Mouse (Mus musculus) hematopoietic stem cell, adult 5-6 weeks (primary cell): ENCODE data around the gene Card19. TPM values are rescaled to one million over a fixed set of nuclear protein-coding genes. Genes with fewer than 3 reads are reported as not detected.

Experiments
- ATAC-seq, 2 experiments: fragments of 125-278 bp in 1 of 2; replicated peaks in 1 of 2; 2 replicates each; pipeline ENCODE4 v1.8.0; 2016 to 2017; ENCODE audit warnings: inconsistent platforms in 2 of 2, mild to moderate bottlenecking in 2 of 2, moderate number of reproducible peaks in 2 of 2, low read depth in 1 of 2, moderate TSS enrichment in 1 of 2; ENCODE audit not compliant: low FRiP score in 2 of 2, poor library complexity in 2 of 2, severe bottlenecking in 2 of 2, insufficient read depth in 1 of 2, low TSS enrichment in 1 of 2
- total RNA-seq: library from RNA; stranded (forward); fragments of 172-1452, 232-1000 nt; gene quantifications from 2 replicates; pipeline ENCODE4 v1.2.3, GENCODE M21; 2017

The Card19 gene
- total RNA-seq, 1 experiment from 2014 or later, result 94.3 TPM

DNA sequence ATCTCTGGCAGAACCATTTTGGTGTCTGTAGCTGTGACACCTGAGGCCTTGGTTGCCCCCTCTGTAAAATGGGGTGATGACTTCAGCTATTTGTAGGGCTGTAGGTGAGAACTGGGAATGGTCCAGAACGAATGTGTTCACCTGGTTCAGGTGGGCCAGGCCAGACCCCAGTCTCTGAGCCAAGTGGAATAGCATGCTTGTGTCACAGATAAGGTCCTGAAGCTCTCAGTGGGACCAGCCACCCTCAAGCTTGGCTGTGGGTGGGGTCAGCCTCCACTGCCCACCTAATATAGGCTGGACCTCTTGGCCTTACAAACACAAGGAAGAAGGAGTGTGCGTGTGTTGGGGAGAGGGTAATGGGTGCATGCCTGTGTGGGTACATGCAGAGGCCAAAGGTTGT lies 9.5 kb downstream of the Card19 start:
- ATAC-seq, result no peak

DNA sequence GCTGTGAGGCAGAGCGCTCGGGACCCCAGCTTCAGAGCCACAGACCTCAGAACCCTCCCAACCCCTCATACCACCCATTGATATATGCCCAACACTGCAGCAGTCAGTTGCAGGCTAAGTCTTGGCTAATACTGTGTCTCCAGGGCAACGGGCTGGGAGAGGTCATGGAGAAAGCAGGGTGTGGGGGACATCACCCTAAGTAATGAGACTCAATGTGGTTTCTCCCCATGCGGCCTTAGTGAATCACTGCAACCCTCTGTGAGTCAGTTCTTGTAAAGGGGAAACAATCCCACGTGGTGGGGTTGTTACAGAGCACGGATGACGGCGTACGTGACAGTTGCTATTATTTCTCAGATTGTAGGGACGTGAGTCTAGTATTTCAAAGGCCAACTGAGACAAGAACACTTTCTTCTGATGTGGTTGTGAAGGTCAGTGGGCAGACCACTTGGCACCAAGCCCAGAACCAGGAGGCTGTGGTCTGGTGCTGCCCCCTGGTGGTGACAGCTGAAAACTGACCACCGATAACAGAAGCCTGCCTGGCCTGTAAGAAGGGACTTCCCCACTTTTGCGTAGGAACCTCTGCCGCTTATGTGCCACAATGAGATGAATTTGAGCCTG lies 10.3 kb downstream of the Card19 start:
- peak; percentile 68 to 77 for ATAC-seq

GRCm38 (mm10) chr13:49202556-49202955 lies 13.3 kb downstream of the Card19 start:
- ATAC-seq, result no peak

- ATAC-seq, result peak; percentile 48 to 63
Observed at GRCm38 (mm10) chr13:49200688-49201087, 15.1 kb downstream of the Card19 start.

DNA sequence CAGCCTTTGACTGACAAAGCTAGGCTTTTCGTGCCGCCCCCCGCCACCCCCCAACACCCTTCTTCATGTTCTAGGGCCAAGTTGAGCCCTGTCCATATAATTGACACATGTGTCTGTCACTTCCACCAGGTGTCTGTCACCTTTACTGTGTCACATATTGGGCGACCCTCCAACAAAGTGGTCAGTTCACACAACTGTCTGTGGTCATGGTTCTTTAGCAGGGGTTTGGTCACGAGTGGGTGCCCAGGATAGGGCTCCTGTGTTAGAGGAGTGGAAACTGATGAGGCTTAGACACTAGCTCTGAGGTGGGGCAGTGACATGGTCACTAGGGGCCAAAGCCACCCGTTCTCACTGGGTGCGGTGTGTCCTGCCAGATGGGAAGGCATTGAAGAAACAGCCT lies 15.9 kb downstream of the Card19 start:
- no peak for ATAC-seq

- no peak for ATAC-seq
Observed at GRCm38 (mm10) chr13:49198734-49199133, 17.1 kb downstream of the Card19 start.

GRCm38 (mm10) chr13:49196766-49197165 lies 19.1 kb downstream of the Card19 start:
- ATAC-seq, result peak; percentile 70 to 72

GRCm38 (mm10) chr13:49196211-49196610 lies 19.6 kb downstream of the Card19 start:
- ATAC-seq, result no peak; a peak in 1 of 4 replicates

DNA sequence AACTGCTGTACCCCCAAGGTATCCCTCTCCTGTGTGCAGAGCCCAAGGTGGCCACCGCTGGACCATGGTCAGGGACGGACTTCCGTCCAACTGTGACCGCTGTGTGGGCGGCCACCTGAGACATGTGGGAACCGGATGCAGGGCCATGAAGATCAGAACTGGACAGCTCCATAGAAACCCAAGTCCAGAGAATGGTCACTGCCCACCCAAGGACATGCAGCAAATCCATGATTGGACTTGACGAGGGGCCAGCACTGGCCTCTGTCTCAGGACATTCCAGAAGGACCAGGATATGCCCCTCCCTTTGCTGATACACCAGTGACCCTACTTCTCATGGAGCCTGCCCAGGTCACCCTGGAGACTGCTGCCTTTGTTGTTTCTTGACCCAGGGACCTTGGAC lies 20.2 kb downstream of the Card19 start:
- ATAC-seq, result no peak

- no peak for ATAC-seq
Observed at GRCm38 (mm10) chr13:49194811-49195210, 21.0 kb downstream of the Card19 start.

- ATAC-seq, result no peak
Observed at GRCm38 (mm10) chr13:49193650-49194049, 22.2 kb downstream of the Card19 start.

GRCm38 (mm10) chr13:49192156-49192855 lies 23.5 kb downstream of the Card19 start:
- ATAC-seq, result no peak

DNA sequence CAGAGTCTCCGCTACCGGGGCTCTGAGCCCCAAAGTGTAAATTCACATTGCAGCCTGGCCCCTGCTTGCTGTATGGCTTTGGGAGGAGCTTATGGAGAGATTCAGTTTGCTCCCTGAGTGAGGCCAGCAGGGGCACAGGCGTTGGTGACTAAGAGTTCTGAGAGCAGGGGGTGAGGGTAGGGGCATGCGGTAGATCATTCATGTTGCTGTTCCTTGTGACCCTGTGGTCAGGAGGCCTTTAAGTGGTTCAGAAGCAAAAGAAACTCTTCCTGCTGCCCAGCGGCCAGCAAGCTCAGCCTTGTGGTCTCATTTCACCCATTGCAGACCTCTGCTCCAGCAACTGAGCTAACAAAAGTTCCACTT lies 24.2 kb downstream of the Card19 start:
- peak; percentile 40 to 46 for ATAC-seq

- no peak for ATAC-seq
Observed at GRCm38 (mm10) chr13:49190876-49191672, 24.8 kb downstream of the Card19 start.

DNA sequence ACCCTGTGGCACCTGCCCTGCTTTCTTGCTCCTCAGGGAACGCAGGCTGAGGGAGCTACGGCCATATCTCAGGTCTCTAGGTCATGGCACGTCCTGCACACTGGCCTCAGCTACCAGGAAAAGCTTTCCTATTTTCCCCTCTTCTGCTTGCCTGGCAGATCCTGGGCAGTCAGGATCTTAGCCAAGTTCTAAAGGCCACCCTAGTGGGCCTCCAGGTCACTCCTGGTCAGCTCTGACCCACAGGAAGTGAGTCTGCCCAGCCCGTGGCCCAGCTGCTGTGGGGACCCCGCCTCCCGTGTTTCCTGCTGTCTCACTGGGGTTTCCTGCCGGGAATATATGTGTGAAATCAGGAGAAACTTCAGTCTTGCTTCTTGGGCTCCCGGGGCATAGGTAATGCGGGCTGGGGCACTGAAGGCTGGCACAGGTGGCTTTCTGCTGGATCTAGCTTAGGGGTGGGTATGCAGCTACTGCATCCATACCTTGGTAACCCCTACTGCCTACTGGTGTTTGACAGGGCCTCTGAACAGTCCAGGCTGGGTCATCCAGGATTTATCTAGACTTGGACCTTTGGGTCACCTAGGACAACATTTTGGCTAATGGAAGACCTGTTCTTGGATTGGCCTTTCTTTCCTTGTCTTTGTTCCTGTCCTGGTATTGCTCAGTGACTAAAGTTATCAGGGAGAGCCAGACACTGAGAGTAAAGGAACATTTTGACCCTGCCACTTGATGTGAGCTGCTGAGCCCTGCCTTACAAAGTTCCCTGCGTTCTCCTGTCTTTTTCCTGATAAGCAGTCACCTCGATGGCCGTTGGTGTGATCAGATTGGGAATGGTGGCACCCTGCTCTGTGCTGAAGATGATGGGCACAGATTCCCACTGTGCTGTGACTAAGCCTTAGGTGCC lies 25.6 kb downstream of the Card19 start:
- ATAC-seq, result no peak

GRCm38 (mm10) chr13:49188966-49189360 lies 26.9 kb downstream of the Card19 start:
- ATAC-seq, result no peak

DNA sequence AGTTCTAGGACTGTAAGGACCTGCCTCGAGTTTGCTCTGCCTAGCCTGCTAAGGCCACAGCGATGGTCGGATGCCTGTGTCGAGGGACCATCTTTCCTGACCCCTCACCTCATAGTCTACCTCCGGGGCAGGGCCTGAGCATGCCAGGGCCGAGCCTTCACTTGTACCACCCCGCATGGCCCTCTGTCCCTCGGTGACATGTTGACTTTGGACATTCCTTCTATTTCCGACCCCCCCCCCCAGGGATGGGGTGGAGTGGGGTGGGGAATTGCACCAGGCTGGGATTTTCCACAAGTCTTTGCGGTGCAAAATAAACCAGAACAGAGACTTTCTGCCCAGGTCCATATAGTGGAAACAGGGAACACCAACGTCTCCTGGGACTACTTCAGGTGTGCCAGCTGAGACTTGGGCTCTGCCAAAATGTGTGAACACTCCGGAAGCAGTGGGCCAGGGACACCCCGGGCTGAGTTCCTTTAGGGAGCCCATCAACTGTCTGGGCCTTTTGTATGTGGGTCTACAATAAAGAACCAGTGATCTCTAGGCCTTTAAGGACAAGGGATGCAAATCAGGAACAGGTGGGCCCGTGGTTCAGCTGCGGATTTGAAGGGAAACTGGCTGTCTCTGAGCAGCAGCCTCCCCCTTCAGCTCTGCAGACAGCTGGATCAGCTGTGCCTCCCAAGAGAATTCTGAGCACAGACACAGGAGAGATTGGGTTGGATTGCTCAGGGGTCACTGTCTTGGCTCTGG lies 27.4 kb downstream of the Card19 start:
- no peak for ATAC-seq
